Comparison of ENCODE assay signal across 12 mouse cellular contexts in genomic region chr4:49485934-49486650, GRCm38 (mm10). TPM values are rescaled to one million over a fixed set of nuclear protein-coding genes. Genes with fewer than 3 reads are reported as not detected.
"Had no signal": no experiment of that assay in that cellular context is flagged by ENCODE, and none has a peak within 500 bp of the region (broad histone marks: within the 10 kb centered on the region; RNA-seq: fewer than 3 reads in every experiment).

No protein-coding gene starts in this region.

RNA-seq across cellular contexts. Expression of gene Acnat1, which starts 12.4 kb away (rescaled TPM):
- polyA plus RNA-seq: hindbrain, embryonic 16.5 days; limb, embryonic 12.5 days; limb, embryonic 15.5 days; lung, adult 2 months; midbrain, embryonic 11.5 days; midbrain, embryonic 14.5 days; midbrain, postnatal 0 days; neural tube, embryonic 11.5 days; neural tube, embryonic 14.5 days; thymus, adult 2 months had no signal

RNA-seq across cellular contexts. Expression of gene Baat, which starts 20.3 kb away (rescaled TPM):
- polyA plus RNA-seq: hindbrain, embryonic 16.5 days; limb, embryonic 12.5 days; limb, embryonic 15.5 days; lung, adult 2 months; lung, embryonic 16.5 days; midbrain, postnatal 0 days; neural tube, embryonic 14.5 days; stomach, postnatal 0 days; thymus, adult 2 months had no signal
